Mouse (Mus musculus): ENCODE measurements around the gene H2-M9.

Gene H2-M9

GRCm38 (mm10) chr17:36642566-36642965 lies at the start of gene H2-M9:
TSS of gene H2-M9 (minus strand) at chr17:36642666.
- TF ChIP-seq GATA4 (IDR thresholded peaks at IDR 0.05; ENCODE audit: insufficient replicate concordance, low read length), result no peak

- no peak for TF ChIP-seq GATA4 (IDR thresholded peaks at IDR 0.05; ENCODE audit: insufficient replicate concordance, low read length)
These were observed 29.7 kb upstream of the H2-M9 start, which contains the start of gene H2-M1 for GRCm38 (mm10) chr17:36672119-36672518. TSS of gene H2-M1 (minus strand) at chr17:36672219.

Measured in liver, adult (tissue).